11 mouse cellular contexts compared by ENCODE assay signal in genomic region chr6:31371140-31371539, GRCm38 (mm10). TPM values are rescaled to one million over a fixed set of nuclear protein-coding genes. Genes with fewer than 3 reads are reported as not detected.
DNase-seq lines count a peak whose midpoint lies in the region; TF ChIP-seq lines count a peak whose summit lies in the region.
"Had no signal": no experiment of that assay in that cellular context is flagged by ENCODE, and none has a peak within 500 bp of the region (broad histone marks: within the 10 kb centered on the region; RNA-seq: fewer than 3 reads in every experiment).

No protein-coding gene starts in this region.

- DNase-seq in layer of hippocampus, adult 2 months (ENCODE audit: low spot score in 2 of 2): no peak
- DNase-seq in layer of hippocampus, postnatal 25 days (ENCODE audit: extremely low spot score in 1 of 2, low spot score in 1 of 2): no peak
- peak; percentile 24 for DNase-seq in gastrocnemius, postnatal 14 days
- peak; percentile 77 for DNase-seq in kidney, adult 2 months
- DNase-seq in frontal cortex, adult 2 months (ENCODE audit: extremely low spot score in 1 of 2, low spot score in 1 of 2): no peak
- DNase-seq in urinary bladder, postnatal 14 days (ENCODE audit: low spot score): no peak
- no peak for DNase-seq in cerebellum, adult 18-20 months

- H3K36me3 ChIP-seq in kidney, adult 2 months (ENCODE audit: control insufficient read depth, insufficient read depth, low read length): no peaks in the 10 kb centered on the region
- no peaks in the 10 kb centered on the region for H3K36me3 ChIP-seq in myocyte (ENCODE audit: control insufficient read depth, insufficient read depth)
- H3K36me3 ChIP-seq: midbrain, embryonic 15.5 days had no signal

- intact Hi-C loops in gastrocnemius, postnatal 14 days (cut with DNase I; ENCODE audit: low total_unique reads): no loop called here

- no peaks in the 10 kb centered on the region for H3K79me2 ChIP-seq in myocyte (ENCODE audit: control insufficient read depth, insufficient read depth)

- H3K4me3 ChIP-seq in layer of hippocampus, adult 2 months: no peak overlapping the region
- H3K4me3 ChIP-seq in kidney, adult 2 months (ENCODE audit: insufficient read depth, low read depth, low read length): no peak overlapping the region
- no peak overlapping the region for H3K4me3 ChIP-seq in myocyte
- H3K4me3 ChIP-seq: midbrain, embryonic 15.5 days had no signal

- no peaks in the 10 kb centered on the region for H3K27me3 ChIP-seq in kidney, adult 2 months (replicated peaks; ENCODE audit: control insufficient read depth, insufficient read depth, low read length)
- H3K27me3 ChIP-seq in myocyte (ENCODE audit: control insufficient read depth, insufficient read depth, insufficient read length): no peaks in the 10 kb centered on the region
- H3K27me3 ChIP-seq: midbrain, embryonic 15.5 days; Patski had no signal

- TF ChIP-seq CTCF in layer of hippocampus, adult 2 months (conservative IDR thresholded peaks at IDR 0.05): no peak
- no peak for TF ChIP-seq CTCF in kidney, adult 2 months (conservative IDR thresholded peaks at IDR 0.05; ENCODE audit: insufficient read depth, insufficient read length, low read depth, low read length)

- TF ChIP-seq POLR2A in kidney, adult 2 months (IDR thresholded peaks at IDR 0.05; ENCODE audit: low read depth, low read length): no peak
- TF ChIP-seq POLR2A in myocyte (IDR thresholded peaks at IDR 0.05; ENCODE audit: insufficient read length, low read depth): no peak

- H3ac ChIP-seq in myocyte (ENCODE audit: control insufficient read depth, insufficient read length): no peak overlapping the region

- peaks cover 15% of the 10 kb centered on the region for H3K4me1 ChIP-seq in kidney, adult 2 months (ENCODE audit: control insufficient read depth, insufficient read depth, low read length)
- H3K4me1 ChIP-seq: midbrain, embryonic 15.5 days had no signal

- H3K27ac ChIP-seq in layer of hippocampus, adult 2 months: peak overlapping the region; percentile 71
- H3K27ac ChIP-seq in kidney, adult 2 months (ENCODE audit: insufficient read depth, low read depth, low read length): peak overlapping the region; percentile 89
- H3K27ac ChIP-seq: midbrain, embryonic 15.5 days had no signal

- peak overlapping the region; percentile 51 for H3K4me2 ChIP-seq in myocyte (ENCODE audit: low read depth)
- H3K4me2 ChIP-seq: liver, embryonic 11.5 days; midbrain, embryonic 15.5 days had no signal

- 80% methylated on average over 3 of the region's 3 CpGs for WGBS in kidney, adult 2 months

TF ChIP-seq in myocyte, 11 proteins besides CTCF, POLR2A, EP300 and RAD21:
- TF ChIP-seq E2F4 (IDR thresholded peaks at IDR 0.05; ENCODE audit: insufficient read depth) (no peak), MYOD1 (IDR thresholded peaks at IDR 0.05; ENCODE audit: control insufficient read depth in 1 of 3, insufficient read length in 2 of 3, low read depth in 2 of 3) (peak in 1 of 3 experiments; percentile 35), SRF (IDR thresholded peaks at IDR 0.05; ENCODE audit: control insufficient read depth, insufficient read length, low read depth) (no peak), TCF3 (IDR thresholded peaks at IDR 0.05; ENCODE audit: insufficient read length, low read depth) (no peak), MAX (IDR thresholded peaks at IDR 0.05; ENCODE audit: low read depth) (no peak), REST (IDR thresholded peaks at IDR 0.05; ENCODE audit: insufficient read depth, insufficient read length) (no peak), MYOG (IDR thresholded peaks at IDR 0.05; ENCODE audit: control insufficient read depth in 1 of 3, insufficient read depth in 1 of 3, insufficient read length in 2 of 3, low read depth in 2 of 3) (peak in 2 of 3 experiments; percentile 16 to 60), CEBPB (IDR thresholded peaks at IDR 0.05; ENCODE audit: insufficient read depth, poor library complexity, severe bottlenecking) (no peak), USF1 (IDR thresholded peaks at IDR 0.05; ENCODE audit: low read depth) (no peak), POLR2AphosphoS2 (IDR thresholded peaks at IDR 0.05; ENCODE audit: insufficient read length, low read depth) (no peak), TCF12 (IDR thresholded peaks at IDR 0.05; ENCODE audit: insufficient read depth, poor library complexity, severe bottlenecking) (no peak)

RNA-seq across cellular contexts. Expression of gene Mkln1, which starts 27.4 kb away (rescaled TPM):
- total RNA-seq in layer of hippocampus, adult 2 months (2021): 100 to 1,000 TPM; 159 to 164 TPM
- total RNA-seq in layer of hippocampus, postnatal 25 days (2021): 100 to 1,000 TPM; 141 to 142 TPM
- 100 to 1,000 TPM; 109 to 112 TPM for total RNA-seq in gastrocnemius, postnatal 14 days (2021)
- 50.4 and 84.5 TPM in 2 replicates for polyA plus RNA-seq in kidney, adult 2 months (2012; rRNA removed)
- 67.4 TPM for polyA plus RNA-seq in myocyte (2012; fragmentation: generic; extraction: Trizol)
- 44.3 and 44.7 TPM in 2 replicates for polyA plus RNA-seq in frontal cortex, adult 2 months (2012; rRNA removed)

Comparison
In these comparisons a context has a peak if more than half of its experiments do, and no peak if none do; other contexts are left out.
1. DNase-seq: peak in gastrocnemius, postnatal 14 days (single experiment) and kidney, adult 2 months (single experiment); none in layer of hippocampus, adult 2 months (0 of 2), layer of hippocampus, postnatal 25 days (0 of 2), frontal cortex, adult 2 months (0 of 2), urinary bladder, postnatal 14 days (single experiment) and cerebellum, adult 18-20 months (0 of 2).